Mouse (Mus musculus) thymus, postnatal 0 days (tissue): ENCODE data around the gene Gpr132. TPM values are rescaled to one million over a fixed set of nuclear protein-coding genes. Genes with fewer than 3 reads are reported as not detected.
"Not testable (repeated sequence)": the region's sequence is repeated elsewhere in the genome, so short reads cannot be mapped to it uniquely, and the experiment has no call there.

ENCODE experiments used
- DNase-seq: peaks from one replicate; pipeline ENCODE4 v3.0.0-alpha.2; 2015; ENCODE audit warnings: low spot score
- polyA plus RNA-seq: library from polyadenylated mRNA; unstranded; fragments of >200 nt; fragmentation: Nextera tagmentation; extraction: Ambion mirVana; gene quantifications from 2 replicates; pipeline ENCODE4 v1.2.1, GENCODE M21; 2015

Gpr132 gene
- polyA plus RNA-seq, 1 experiment from 2014 or later: 26.6 TPM

GRCm38 (mm10) chr12:112854610-112855333, 13.3 kb downstream of the Gpr132 start:
- peak; percentile 78 for DNase-seq

GRCm38 (mm10) chr12:112853050-112853729, 14.8 kb downstream of the Gpr132 start:
- no peak for DNase-seq

GRCm38 (mm10) chr12:112851116-112851515, 16.9 kb downstream of the Gpr132 start:
- DNase-seq: no peak

GRCm38 (mm10) chr12:112850344-112850743, 17.7 kb downstream of the Gpr132 start:
- no peak for DNase-seq

- no peak for DNase-seq
Observed at GRCm38 (mm10) chr12:112849235-112850022, 18.6 kb downstream of the Gpr132 start.

GRCm38 (mm10) chr12:112847880-112848279, 20.1 kb downstream of the Gpr132 start:
- no peak for DNase-seq

GRCm38 (mm10) chr12:112843803-112844202, 24.2 kb downstream of the Gpr132 start:
- DNase-seq: peak; percentile 88

- not testable (repeated sequence) for DNase-seq
Observed at GRCm38 (mm10) chr12:112842128-112842527, 25.9 kb downstream of the Gpr132 start.

GRCm38 (mm10) chr12:112841338-112841892, 26.6 kb downstream of the Gpr132 start:
- not testable (repeated sequence) for DNase-seq

GRCm38 (mm10) chr12:112840209-112841086, 27.6 kb downstream of the Gpr132 start:
- DNase-seq: no peak

GRCm38 (mm10) chr12:112835046-112835445, 33.0 kb downstream of the Gpr132 start:
- DNase-seq: no peak

GRCm38 (mm10) chr12:112833527-112833926, 34.5 kb downstream of the Gpr132 start:
- DNase-seq: no peak

GRCm38 (mm10) chr12:112832411-112832810, 35.6 kb downstream of the Gpr132 start:
- DNase-seq: no peak

GRCm38 (mm10) chr12:112830570-112830969, 37.5 kb downstream of the Gpr132 start:
- DNase-seq: no peak

GRCm38 (mm10) chr12:112830141-112830540, 37.9 kb downstream of the Gpr132 start:
- DNase-seq: no peak

- peak; percentile 98 for DNase-seq
Observed at GRCm38 (mm10) chr12:112829244-112829864, 38.7 kb downstream of the Gpr132 start, which contains the start of gene Cdca4. Gene Cdca4, minus strand, starts transcription at chr12:112829423.

- DNase-seq: no peak
Observed at GRCm38 (mm10) chr12:112828501-112829243, 39.4 kb downstream of the Gpr132 start.

- DNase-seq: no peak
Observed at GRCm38 (mm10) chr12:112825901-112826300, 42.1 kb downstream of the Gpr132 start.

GRCm38 (mm10) chr12:112823221-112823620, 44.8 kb downstream of the Gpr132 start:
- DNase-seq: peak; percentile 74
